Mouse (Mus musculus) heart, embryonic 16.5 days (tissue): Measurements from ENCODE around the gene Fscn1. TPM values are rescaled to one million over a fixed set of nuclear protein-coding genes. Genes with fewer than 3 reads are reported as not detected.
A peak's percentile ranks its signal among the peaks of the same experiment; 100 is the strongest.

ENCODE experiments used
- ATAC-seq: fragments of 200-750 bp; cut with Nextera tagmentation; replicated peaks from 2 replicates; pipeline ENCODE4 v1.8.0; 2017; ENCODE audit warnings: moderate number of reproducible peaks; ENCODE audit not compliant: insufficient read depth, low FRiP score; ENCODE audit errors: extremely low read depth
- H3K27ac ChIP-seq: fragments of 300-500 bp; sonication (generic); 2 replicates; pipeline ENCODE4 v1.5.1; 2014; ENCODE audit warnings: mild to moderate bottlenecking, low read length, control low read depth, moderate library complexity
- H3K27me3 ChIP-seq: fragments of 300-500 bp; sonication (generic); 2 replicates; pipeline ENCODE4 v1.6.1; 2014; ENCODE audit warnings: low read length, mixed read lengths; ENCODE audit not compliant: control insufficient read depth, insufficient read depth
- H3K36me3 ChIP-seq: fragments of 300-500 bp; sonication (generic); 2 replicates; pipeline ENCODE4 v1.6.1; 2014; ENCODE audit not compliant: control insufficient read depth, insufficient read depth
- H3K4me1 ChIP-seq: fragments of 300-500 bp; sonication (generic); 2 replicates; pipeline ENCODE4 v1.6.1; 2014; ENCODE audit warnings: low read length, mixed read lengths; ENCODE audit not compliant: control insufficient read depth, insufficient read depth
- H3K4me2 ChIP-seq: fragments of 300-500 bp; sonication (generic); 2 replicates; pipeline ENCODE4 v1.6.1; 2014; ENCODE audit warnings: low read depth, mild to moderate bottlenecking, control low read depth, low read length
- H3K4me3 ChIP-seq: fragments of 300-500 bp; sonication (generic); 2 replicates; pipeline ENCODE4 v1.5.1; 2014; ENCODE audit warnings: mild to moderate bottlenecking, control low read depth, low read length
- H3K9ac ChIP-seq: fragments of 300-500 bp; sonication (generic); 2 replicates; pipeline ENCODE4 v1.6.1; 2014; ENCODE audit warnings: low read length, control low read depth
- H3K9me3 ChIP-seq: fragments of 300-500 bp; sonication (generic); replicated peaks from 2 replicates; pipeline ENCODE4 v1.6.1; 2016; ENCODE audit warnings: low read length; ENCODE audit not compliant: control insufficient read depth
- WGBS: fragments of 180-500 bp; shearing (Covaris S2); extraction: QIAGEN DNeasy Blood & Tissue Kit; methylation state at CpG from one replicate; pipeline ENCODE4 v1.1.7; 2014; 5-methylcytosine and 5-hydroxymethylcytosine counted together
- polyA plus RNA-seq: library from polyadenylated mRNA; unstranded; fragments of >200 nt; fragmentation: Nextera tagmentation; extraction: Ambion mirVana; gene quantifications from 2 replicates; pipeline ENCODE4 v1.2.1, GENCODE M21; 2015

The Fscn1 gene
- polyA plus RNA-seq, 1 experiment from 2014 or later, result 129 TPM

- no peak for ATAC-seq
- Histone ChIP-seq H3K4me1 (peaks cover 11% of the 10 kb centered on the region), H3K27ac (peak overlapping the region; percentile 92), H3K9me3 (no peaks in the 10 kb centered on the region), H3K27me3 (no peaks in the 10 kb centered on the region), H3K9ac (no peak overlapping the region), H3K4me2 (peak overlapping the region; percentile 22; the same call in 1 of the 2 replicates), H3K36me3 (no peaks in the 10 kb centered on the region), H3K4me3 (no peak overlapping the region)
- WGBS, result 29% methylated on average over 4 of the region's 4 CpGs
Measured at GRCm38 (mm10) chr5:143000091-143000490, 39.9 kb downstream of the Fscn1 start.

GRCm38 (mm10) chr5:143000654-143001500 lies 40.7 kb downstream of the Fscn1 start:
- Histone ChIP-seq H3K9ac (peak overlapping the region; percentile 46), H3K4me3 (no peak overlapping the region), H3K9me3 (no peaks in the 10 kb centered on the region), H3K27ac (peak overlapping the region; percentile 92), H3K4me2 (peak overlapping the region; percentile 42), H3K4me1 (peaks cover 11% of the 10 kb centered on the region), H3K27me3 (no peaks in the 10 kb centered on the region), H3K36me3 (no peaks in the 10 kb centered on the region)
- WGBS, result 45% methylated on average over 9 of the region's 9 CpGs
- ATAC-seq, result peak; percentile 63

DNA sequence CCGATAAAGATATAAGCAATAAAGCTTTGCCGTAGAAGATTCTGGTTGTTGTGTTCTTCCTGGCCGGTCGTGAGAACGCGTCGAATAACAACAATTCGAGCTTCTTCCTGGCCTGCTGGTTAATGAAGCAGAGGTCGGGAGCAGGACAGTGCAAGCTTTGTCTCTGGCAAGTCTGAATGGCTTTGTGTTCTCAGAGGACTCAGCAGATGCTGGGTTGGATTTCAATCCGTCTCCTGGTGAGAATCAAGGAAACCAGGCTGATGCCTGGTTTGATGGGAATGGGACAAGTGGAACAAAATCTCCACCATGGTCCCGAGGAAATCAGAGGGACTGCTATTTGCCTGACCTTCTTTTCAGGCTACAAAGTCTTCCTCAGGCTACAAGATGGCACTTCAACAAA lies 49.2 kb downstream of the Fscn1 start:
- Histone ChIP-seq H3K4me2 (no peak overlapping the region), H3K9ac (no peak overlapping the region), H3K9me3 (no peaks in the 10 kb centered on the region), H3K4me1 (no peaks in the 10 kb centered on the region), H3K27ac (no peak overlapping the region), H3K4me3 (no peak overlapping the region), H3K27me3 (no peaks in the 10 kb centered on the region), H3K36me3 (peaks cover 26% of the 10 kb centered on the region)
- no peak for ATAC-seq
- WGBS, result 80% methylated on average over 10 of the region's 11 CpGs

GRCm38 (mm10) chr5:143017401-143017800 lies 57.3 kb downstream of the Fscn1 start:
- H3K36me3 ChIP-seq, result peaks cover 30% of the 10 kb centered on the region
- peaks cover 9% of the 10 kb centered on the region for H3K4me1 ChIP-seq
- 0 out of 2 replicates have a peak, but pooled peaks have one; percentile 58 for ATAC-seq
- H3K9ac ChIP-seq, result no peak overlapping the region
- no peak overlapping the region for H3K4me3 ChIP-seq
- H3K9me3 ChIP-seq, result no peaks in the 10 kb centered on the region
- WGBS, result 62% methylated on average over 5 of the region's 5 CpGs
- peak overlapping the region; percentile 74 for H3K27ac ChIP-seq
- H3K27me3 ChIP-seq, result no peaks in the 10 kb centered on the region
- H3K4me2 ChIP-seq, result no peak overlapping the region

Other genes with a start within 250 kb of the Fscn1 start
- gene Tnrc18, start 142.7 kb upstream of the Fscn1 start, polyA plus RNA-seq, result 17.6 and 18.6 TPM in 2 replicates
- gene Fbxl18, start 64.9 kb upstream of the Fscn1 start, polyA plus RNA-seq, result 7.5 and 8.3 TPM in 2 replicates
- 5,062 and 5,724 TPM in 2 replicates for gene Actb, start 53.6 kb upstream of the Fscn1 start, polyA plus RNA-seq
- gene Rnf216, start 152.7 kb downstream of the Fscn1 start, polyA plus RNA-seq, result 22.7 and 24.7 TPM in 2 replicates
- gene Olfr718-ps1, start 187.2 kb downstream of the Fscn1 start, polyA plus RNA-seq, result not detected in 2 replicates
- gene Rbak, start 220.4 kb downstream of the Fscn1 start, polyA plus RNA-seq, result 7.5 TPM in 2 replicates
- not detected in 2 replicates for gene Spdye4b, start 220.7 kb downstream of the Fscn1 start, polyA plus RNA-seq